Mouse (Mus musculus) liver, postnatal 0 days (tissue): ENCODE data around the gene Pigv.

Experiments
- CTCF ChIP-seq: sonication (generic); IDR thresholded peaks from 2 replicates; pipeline ENCODE4 v1.5.1; 2016; ENCODE audit warnings: antibody characterized with exemption, low read depth
- EP300 ChIP-seq: IDR thresholded peaks from 2 replicates; pipeline ENCODE4 v1.6.1; 2016; ENCODE audit warnings: antibody characterized with exemption, low read depth, mild to moderate bottlenecking

- TF ChIP-seq CTCF, result no peak
- TF ChIP-seq EP300, result no peak
These were observed 19.7 kb downstream of the Pigv start for GRCm38 (mm10) chr4:133652746-133653145.
